Mouse (Mus musculus) ovary, postnatal 36 days (tissue): ENCODE data around the gene Plcb3.

Experiments used
- DNase-seq: peaks from one replicate; pipeline ENCODE4 v3.0.0; 2022; ENCODE audit warnings: low spot score, mixed read lengths

Plcb3 gene

DNA sequence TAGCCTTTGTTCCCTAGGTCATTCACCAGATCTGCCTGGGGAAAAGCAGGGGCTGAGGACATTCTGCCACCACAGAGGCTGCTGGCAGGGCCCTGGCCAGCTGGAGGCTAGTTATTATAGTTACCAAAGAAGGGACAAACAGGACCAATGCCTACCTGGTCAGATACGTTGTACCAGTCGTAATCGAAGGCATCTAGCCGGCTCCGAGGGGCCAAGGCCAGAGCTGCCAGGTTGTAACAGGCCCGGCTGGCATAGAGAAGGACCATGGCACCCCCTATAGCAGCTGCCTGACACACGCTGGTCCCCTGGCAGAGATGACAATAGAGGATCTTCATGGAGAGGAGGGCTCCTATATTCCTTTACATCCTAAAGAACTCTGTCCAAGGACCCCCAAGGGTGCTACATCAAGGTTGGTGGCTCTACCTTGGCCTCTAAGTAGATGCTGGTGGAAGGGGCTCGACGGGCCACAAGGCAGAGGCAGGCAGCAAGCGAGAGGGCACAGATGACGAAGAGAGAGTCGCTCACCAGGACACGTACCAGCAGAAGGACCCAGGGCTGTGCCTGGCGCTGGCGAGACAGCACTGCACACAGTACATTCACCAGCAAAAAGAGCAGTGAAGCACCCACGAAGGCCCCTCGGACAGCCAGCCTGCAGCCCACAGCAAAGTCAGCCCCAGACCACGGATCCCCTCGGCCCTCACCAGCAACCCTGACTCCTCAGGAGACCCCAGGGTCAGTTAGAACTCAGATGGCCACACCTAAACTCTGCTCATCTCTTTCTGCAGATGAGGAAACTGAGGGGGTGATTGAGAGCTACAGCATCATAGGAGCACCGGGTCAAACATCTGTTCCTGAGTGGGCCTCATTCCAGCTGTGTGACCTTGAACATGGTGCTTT lies 36.9 kb downstream of the Plcb3 start:
- DNase-seq = no peak

DNA sequence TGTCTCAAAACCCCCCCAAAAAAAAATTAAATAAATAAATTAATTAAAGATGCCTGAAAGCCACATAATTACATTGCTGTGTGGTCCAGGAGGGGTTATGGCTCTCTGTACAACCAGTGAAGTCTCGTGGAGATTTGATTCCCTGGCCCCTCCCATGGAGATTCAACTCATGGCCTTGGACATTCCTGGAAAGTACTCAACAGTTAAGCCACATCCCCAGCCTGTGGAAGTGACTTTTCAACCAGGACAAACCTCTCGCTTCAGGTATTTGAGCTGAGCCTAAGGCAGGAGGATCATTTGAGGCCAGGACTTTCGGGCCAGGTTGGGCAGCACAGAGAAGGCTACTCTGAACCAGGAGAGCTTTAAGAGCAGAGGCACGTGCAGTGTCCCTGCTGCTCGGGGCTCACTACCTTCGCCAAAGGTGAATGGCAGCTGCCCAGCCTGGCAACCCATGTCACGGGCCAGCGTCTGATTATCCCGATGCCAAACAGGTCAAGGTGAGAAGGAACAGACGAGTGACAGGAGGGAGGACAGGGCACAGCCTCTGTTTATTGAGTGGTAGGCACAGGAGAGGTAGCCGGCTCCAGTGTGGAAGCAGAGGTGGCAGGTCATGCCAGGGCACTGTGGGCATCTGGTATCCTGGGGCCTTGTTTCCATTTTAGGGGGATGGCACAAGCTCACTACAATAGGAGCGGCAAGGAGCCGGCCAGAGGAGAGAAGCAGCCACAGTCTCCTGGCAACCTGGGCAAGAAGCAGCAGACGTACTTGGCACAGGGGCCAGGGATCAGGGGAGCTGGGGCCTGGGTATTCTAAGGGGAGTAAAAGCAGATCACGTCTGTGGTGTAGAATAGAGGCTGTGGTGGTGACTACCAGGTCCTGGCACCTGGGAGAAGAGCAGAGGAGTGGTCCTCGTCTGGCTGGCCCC lies 38.5 kb downstream of the Plcb3 start:
- no peak for DNase-seq

DNA sequence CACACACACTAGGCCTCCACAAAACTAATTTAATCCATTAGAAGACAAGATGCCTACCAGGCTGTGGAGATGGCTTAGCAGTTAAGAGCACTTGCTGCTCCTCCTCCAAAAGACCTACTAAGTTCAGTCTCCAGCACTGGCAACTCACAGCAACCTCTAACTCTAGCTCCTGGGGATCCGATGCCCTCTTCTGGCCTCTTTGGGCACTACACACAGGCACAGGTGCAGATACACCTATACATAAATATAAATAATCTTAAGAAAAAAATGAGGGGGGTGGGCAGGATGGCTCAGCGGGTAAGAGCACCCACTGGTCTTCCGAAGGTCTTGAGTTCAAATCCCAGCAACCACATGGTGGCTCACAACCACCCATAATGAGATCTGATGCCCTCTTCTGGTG lies 40.0 kb downstream of the Plcb3 start:
- DNase-seq = no peak

DNA sequence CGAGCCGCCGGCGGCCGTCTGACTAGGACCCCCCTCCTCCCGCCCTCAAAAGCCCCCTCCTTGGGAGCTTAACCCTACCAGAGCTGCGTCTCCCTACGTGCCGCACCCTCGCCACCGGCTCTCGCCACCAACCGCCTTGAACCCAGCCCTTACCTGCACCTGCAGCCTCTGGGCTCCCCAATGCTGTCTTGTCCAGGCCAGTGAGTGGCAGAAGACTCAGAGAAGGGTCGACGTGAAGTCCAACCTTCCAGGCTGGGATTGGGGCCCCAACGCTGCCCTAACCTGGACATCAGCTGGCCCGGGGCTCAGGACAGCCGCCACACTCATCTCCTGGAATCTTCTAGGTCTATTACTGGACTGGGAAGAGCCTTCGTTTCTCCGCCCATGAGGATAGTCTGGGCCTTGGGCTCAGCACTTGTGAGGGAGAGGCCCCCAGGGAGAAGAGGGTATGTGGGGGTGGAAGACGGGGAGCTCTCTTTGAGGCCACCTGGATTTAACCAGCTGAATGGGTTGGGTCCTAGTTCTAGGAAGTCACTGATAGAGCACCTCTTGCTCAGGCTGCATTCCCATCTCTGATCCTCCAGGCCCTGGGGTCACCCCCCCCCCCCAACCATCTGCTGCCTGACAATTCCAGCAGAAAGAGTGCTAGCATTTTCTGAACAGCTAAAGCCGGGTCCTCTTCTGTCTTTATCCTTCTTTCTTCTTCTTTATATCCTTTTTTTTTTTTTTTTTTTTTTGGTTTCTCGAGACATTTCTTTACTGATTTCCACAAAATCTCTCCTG lies 41.9 kb downstream of the Plcb3 start, which contains the start of gene Kcnk4:
Kcnk4 (minus strand) TSS at position 321 of the 783 bp plus-strand sequence.
- no peak for DNase-seq

DNA sequence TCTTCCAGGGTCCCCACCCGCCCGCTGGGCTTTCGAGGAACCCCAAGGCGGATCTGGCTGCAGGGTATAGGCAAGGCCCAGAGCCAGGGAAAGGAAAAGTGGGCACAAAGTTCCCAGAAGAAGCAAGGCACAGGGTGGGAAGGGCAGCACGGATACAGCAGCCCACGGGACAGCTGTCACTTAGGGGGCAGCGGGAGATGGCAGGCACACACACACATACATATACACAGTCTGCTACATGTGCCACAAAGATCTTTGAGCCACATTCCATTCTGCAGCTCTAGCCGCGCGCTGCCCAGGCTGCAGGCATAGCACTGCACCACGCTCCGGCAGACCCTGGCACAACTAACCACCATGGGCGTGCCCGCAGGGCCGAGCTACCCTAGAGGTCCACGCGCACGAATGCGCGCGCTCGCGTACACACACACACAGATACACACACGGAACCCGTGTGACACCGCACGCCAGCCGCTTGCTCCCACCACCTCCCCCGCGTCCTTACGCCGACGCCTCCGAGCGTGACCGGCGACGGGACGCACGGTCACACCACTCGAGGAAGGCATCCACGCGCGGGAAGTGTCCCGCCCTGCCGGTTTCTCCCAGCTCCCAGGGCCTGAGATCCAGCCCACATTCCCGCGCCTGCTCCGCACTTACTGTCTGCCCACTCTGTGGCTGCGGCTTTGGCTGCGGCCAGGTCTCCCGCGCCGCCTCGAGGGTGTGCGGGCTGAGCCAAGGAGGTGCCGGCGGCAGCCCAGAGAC lies 42.7 kb downstream of the Plcb3 start:
- no peak for DNase-seq

DNA sequence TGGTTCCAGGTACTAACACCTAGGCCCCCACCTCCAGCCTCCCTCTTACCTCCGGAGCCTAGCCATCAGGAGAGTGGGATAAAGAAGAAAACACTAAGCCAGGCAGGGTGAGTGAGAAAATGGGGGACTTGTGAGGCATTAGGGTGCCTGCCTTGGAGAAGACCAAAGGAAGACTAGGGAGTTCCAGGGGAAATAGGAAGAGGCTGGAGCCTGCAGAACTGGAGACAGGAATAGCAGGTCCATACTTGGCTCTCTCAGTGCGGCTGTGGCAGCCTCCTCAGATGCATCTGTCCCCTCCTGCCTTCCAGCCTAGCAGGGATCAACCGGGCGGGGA lies 43.2 kb downstream of the Plcb3 start:
- no peak for DNase-seq

DNA sequence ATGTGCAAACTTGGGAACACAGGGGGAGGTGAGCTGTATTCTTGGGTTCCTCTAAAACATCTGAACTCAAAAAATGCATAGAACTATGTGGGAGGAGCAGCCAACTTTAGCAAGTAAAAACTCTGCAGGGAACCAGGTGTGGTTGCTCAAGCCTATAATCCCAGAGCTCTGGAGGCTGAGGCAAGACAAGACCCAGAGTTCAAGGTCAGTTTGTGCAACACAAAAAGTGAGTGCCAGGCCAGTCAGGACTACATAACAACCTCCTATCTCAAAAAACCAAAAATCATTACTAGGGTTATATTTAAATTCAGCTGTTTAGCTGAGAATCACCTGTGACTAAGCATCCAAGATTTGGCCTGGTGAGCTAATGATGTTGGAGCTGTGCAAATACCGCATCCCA lies 44.3 kb downstream of the Plcb3 start:
- no peak for DNase-seq

DNA sequence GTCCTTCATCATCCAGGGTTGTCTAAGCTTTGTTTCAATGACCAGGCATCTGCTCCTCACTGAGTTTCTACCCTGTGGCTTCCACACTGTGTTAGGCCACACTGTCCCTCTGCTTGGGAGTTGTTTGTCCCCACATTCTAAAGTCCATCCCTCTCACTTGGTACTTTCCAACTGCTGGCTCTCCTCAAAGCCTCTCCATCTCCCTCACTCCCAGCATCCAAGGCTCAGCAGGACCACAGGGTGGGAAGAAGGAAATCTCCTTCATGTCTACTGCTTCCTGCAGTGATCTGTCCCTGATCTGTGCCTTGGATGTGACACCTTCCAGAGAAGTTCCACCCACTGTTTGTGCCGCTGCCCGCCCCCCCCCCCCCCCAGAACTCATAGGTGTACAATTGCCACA lies 45.3 kb downstream of the Plcb3 start:
- DNase-seq = no peak

DNA sequence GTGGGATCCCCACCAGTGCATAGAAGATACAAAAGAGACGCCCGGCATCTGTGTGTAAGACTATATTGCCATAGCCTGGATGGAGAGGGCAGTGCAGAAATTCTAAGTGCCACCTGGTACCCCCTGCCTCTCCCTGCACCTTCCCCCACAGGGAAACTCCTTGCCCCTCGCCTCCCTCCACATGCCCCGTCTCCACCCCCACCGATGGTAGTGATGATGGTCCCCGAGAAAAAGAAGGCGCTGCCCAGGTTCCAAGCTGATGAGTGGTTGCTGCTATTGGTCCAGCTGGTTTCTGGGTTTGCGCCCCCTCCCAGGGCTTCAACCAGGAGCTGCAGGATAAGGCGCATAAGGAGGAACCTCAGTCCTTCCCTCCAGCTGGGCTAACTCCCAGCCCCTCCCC lies 48.2 kb downstream of the Plcb3 start:
- DNase-seq = no peak

DNA sequence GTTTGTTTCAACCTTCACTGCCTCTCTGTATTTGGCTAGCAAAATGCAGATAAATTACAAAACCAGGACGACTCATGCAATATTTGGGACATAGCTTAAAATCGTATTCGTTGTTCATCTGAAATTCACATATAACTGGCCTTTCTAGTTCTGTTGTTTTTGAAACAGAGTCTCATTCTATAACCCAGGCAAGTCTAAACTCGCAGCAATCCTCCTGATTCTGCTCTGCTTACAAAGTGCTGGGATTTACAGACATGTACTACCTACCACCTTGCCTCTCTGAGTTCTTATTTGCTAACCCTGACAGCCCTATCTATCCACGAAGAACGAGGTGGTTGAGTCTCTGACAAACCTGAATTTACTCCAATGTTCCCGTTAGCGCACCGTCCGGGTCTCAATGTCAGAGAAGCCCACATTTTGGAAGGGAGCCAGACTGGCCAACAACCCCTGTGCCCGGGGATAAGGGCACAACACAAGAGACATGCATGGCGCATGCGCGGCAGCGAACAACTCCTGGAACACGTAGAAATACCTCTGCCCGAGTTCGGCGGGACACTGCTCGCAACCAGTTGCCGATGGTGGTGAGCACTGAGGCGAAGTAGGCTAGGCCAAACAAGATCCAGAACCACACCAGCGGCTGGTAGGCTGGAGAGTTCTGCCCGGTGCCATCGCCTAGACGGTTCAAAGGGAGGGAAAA lies 49.6 kb downstream of the Plcb3 start:
- peak; percentile 37 for DNase-seq

DNA sequence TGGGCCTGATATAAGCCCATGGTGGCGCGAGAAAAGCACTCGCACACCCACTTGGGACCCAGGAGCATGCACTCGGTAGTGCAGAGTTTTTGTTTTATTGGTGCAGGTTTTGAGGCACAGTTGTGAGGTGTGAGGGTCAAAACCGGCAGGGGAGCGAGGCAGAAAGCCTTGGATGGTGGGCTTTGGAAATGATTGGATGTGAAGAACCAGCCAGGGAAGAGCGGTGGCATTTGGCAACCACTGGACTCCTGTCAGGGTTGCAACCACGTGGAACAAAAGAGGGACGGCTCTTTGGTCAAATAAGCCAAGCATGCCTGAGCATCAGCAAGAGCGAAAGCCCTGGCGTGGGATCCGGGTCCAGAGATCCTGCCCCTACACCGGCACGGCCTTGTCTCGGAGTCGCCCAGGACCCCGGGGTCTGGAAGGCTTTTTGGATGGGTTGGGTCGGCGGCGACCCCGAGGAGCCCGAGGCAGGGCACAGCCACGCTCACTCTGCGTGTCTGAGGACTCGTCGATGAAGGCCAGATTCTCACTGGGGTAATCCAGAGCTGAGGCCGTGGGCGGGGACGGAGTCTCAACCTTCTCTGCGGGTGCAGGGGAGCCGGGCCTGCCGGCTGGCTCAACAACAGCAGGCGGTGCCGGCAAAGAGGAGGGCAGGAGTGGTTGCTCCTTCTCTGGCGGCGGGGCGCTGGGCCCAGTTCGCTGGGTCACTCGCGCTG lies 50.5 kb downstream of the Plcb3 start:
- DNase-seq = no peak

DNA sequence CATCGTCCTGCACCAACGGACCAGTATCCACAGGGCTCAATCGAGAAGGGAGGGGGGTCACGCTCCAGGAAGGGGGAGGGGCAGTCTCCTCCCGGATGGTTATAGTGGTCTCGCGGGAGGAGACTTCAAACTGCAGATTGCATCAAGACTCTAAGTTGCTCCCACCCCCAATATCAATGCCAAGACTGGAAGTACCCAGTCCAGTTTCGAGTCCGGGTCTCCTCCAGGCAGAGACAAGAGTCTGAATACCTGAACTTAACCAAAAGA lies 51.0 kb downstream of the Plcb3 start, which contains the start of gene Catsperz:
Catsperz (minus strand) TSS at position 74 of the 267 bp plus-strand sequence.
- no peak for DNase-seq

DNA sequence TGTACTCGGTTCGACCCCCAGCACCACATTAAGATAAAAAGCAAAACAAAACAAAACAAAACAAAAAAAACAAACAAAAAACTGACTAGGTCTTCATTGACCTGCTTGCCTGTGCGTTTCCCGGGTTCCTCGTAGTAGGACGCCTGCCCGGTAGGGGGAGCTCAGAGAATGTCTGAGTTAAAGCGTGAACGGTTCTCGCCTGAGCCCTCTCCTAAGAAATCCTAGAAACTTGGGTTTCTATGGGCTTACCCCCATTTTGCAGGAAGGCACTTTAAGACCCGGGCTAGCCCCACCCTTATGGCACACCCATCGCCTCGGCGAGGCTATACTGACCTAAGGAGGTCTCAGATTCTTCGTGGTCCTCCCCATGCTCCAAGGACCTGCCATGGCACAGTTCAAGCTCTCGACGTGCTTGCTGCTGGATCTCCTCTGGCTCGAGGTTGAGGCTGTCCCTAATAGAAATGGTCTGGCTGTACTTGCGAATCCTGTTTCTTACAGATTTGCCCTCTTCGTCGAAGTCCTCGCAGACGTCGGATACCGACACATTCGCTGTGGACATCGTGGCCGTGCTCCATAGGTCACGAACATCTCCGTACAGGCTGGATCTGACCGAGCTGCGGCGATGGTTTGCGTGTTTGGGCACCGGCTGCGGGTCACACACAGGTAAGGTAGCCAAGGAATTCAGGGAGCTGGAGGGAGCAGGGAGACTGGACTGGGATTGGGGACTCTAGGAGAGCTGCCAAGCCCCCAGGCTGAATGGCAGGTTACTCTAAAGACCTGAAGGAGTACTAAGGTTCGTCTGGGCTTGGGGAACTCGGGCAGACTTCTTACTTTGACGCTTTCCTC lies 51.6 kb downstream of the Plcb3 start:
- DNase-seq = peak; percentile 82

DNA sequence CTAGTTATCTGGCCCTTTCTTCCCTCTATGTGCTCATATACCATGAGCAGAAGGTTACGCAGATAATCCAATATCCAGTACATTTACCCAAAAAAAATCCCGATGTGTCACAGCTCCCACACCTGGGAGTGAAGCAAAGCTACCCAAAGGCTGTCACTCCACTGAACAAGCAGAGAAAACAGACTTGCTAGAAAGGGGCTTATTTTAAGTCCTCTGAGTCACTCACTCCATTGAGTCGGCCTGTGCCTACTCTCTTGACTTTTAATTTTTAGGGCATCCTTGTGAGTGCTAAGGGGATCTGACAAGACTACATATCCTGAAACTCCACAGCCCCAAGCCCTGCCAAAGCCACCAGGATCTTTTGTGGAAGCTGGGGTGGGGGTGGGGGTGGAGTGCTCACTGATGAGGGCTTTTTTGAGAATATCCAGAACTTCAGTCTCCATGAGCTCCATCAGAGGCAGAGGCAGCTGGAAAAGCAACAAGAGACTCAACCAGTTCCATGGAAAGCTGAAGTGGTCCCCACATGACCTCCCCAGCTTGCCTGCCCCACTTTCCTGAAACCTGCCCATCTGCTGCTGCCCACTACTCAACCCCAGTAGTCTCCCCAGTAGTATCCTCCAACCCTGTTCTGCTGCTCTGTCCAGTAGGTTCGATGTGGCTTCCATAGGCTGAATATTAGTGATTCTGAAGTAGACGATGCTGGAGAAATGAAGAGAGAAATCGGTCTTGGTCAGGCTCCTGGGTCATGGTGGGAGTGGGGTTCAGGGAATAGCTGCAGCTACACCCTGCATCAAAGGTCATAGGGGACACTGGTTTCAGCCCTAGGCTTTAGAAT lies 53.2 kb downstream of the Plcb3 start:
- no peak for DNase-seq

DNA sequence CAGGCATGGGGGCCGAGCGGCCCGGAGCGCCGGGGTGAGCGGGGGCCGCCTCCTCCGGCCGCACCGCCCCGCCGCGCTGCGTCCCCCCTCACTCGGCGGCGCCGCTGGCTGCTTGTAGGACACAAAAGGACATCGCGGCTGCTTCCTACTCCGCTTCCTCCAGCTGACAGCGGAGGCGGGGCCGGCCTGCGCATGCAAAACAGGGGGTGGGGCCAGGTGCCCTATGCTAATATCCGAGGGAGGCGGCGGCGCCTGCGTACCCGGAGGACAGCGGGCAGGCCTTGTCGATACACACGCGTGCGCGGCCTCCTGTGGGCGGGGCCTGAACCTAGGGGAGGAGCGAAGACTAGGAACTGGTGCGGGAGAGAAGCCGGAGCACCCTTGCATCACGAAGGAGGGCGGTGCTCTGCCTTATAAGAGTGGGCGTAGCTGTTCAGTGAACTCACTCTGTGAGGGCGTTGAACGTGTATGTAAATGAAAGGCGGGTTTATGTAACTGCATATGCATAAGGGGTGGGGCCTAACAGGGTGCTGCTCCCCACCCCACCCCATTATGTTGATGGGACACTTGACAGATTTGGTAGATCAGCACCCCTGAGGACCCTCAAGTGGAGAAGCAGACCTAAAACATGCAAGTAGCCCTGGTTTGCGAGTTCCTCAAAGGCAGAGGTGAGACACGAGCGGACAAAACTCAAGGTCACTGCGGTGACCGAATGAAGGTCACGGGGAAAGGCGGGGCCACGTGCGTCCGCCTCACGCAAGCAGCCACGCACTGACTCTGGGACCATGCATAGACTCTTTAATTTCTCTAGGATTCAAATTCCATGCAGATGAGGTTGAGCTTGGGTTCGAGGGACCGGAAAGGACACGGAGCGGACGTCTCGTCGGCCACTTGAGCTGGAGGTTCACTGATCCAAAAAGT lies 54.4 kb downstream of the Plcb3 start, which contains the start of gene Esrra:
Esrra (minus strand) TSS at position 167 of the 921 bp plus-strand sequence.
- peak; percentile 100 for DNase-seq

DNA sequence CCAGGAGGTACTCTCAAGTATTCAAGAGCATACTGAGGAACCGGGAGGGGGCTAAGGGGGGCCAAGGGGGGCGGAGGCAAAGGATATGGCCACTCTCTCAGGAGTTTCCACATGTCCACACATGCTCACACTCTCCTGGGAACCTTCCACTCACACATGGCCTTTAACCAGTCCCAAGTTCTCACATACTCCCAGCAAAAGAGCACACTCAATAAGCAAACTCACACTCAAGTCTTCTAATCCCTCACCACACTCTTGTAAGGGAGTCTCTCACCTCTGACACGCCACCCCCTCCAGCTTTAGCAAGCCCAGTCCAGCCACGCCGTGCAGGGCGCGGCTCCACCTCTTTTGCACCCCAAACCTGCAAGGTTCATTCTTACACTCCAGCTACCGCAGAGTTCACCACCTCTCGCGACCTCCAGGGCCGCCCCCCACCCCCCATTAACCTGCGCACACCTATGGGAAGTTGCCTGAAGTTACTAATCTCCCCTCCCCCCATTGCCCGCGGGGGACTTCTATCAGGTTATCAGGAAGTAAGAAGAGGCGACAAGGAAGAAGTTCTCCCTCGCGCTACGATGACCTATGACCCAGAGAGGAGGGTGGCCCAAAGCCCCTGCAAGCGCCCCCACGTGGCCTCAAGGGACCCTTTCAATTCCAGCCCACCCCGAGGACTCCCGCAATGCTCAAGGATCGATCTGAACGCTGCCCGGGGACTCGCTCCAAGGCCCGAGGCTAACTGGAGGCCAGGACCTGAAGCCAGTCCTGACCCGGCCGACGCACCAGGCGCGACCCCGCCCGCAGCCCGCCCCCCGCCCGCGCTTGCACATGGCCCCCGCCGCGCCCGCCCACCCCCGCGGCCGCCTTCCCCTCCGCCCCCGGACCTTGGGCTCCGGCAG lies 55.3 kb downstream of the Plcb3 start:
- no peak for DNase-seq
